Mouse (Mus musculus) intestine, embryonic 14.5 days (tissue): ENCODE results near the gene Plcg1. TPM values are rescaled to one million over a fixed set of nuclear protein-coding genes. Genes with fewer than 3 reads are reported as not detected.

Experiments
- ATAC-seq: fragments of 200-750 bp; cut with Nextera tagmentation; replicated peaks from 2 replicates; pipeline ENCODE4 v1.8.0; 2017; ENCODE audit warnings: low read depth, moderate number of reproducible peaks, moderate TSS enrichment, moderate library complexity; ENCODE audit not compliant: low FRiP score, low TSS enrichment
- DNase-seq: peaks from one replicate; pipeline ENCODE4 v3.0.0-alpha.2; 2018; ENCODE audit warnings: low spot score
- H3K27ac ChIP-seq: fragments of 300-500 bp; sonication (generic); 2 replicates; pipeline ENCODE4 v1.5.1; 2014; ENCODE audit warnings: low read depth, mild to moderate bottlenecking, control low read depth
- H3K27me3 ChIP-seq: fragments of 300-500 bp; sonication (generic); replicated peaks from 2 replicates; pipeline ENCODE4 v1.6.1; 2014; ENCODE audit warnings: low read length, control low read depth; ENCODE audit not compliant: control insufficient read depth, insufficient read depth
- H3K36me3 ChIP-seq: fragments of 300-500 bp; sonication (generic); 2 replicates; pipeline ENCODE4 v1.6.1; 2014; ENCODE audit warnings: low read length, control low read depth; ENCODE audit not compliant: control insufficient read depth, insufficient read depth
- H3K4me1 ChIP-seq: fragments of 300-500 bp; sonication (generic); replicated peaks from 2 replicates; pipeline ENCODE4 v1.6.1; 2014; ENCODE audit warnings: low read length, control low read depth, mixed read lengths; ENCODE audit not compliant: control insufficient read depth, insufficient read depth
- H3K4me2 ChIP-seq: fragments of 300-500 bp; sonication (generic); 2 replicates; pipeline ENCODE4 v1.6.1; 2014; ENCODE audit warnings: low read length
- H3K4me3 ChIP-seq: fragments of 300-500 bp; sonication (generic); 2 replicates; pipeline ENCODE4 v1.5.1; 2014; ENCODE audit warnings: low read depth, low read length, control low read depth, mixed read lengths
- H3K9ac ChIP-seq: fragments of 300-500 bp; sonication (generic); 2 replicates; pipeline ENCODE4 v1.6.1; 2014; ENCODE audit warnings: mild to moderate bottlenecking, low read length
- H3K9me3 ChIP-seq: fragments of 300-500 bp; sonication (generic); 2 replicates; pipeline ENCODE4 v1.6.1; 2016; ENCODE audit warnings: low read length, control low read depth; ENCODE audit not compliant: control insufficient read depth
- WGBS: fragments of 180-500 bp; shearing (Covaris S2); extraction: QIAGEN DNeasy Blood & Tissue Kit; methylation state at CpG from one replicate; pipeline ENCODE4 v1.1.7; 2014; 5-methylcytosine and 5-hydroxymethylcytosine counted together
- polyA plus RNA-seq: library from polyadenylated mRNA; unstranded; fragments of >200 nt; fragmentation: Nextera tagmentation; extraction: Ambion mirVana; gene quantifications from 2 replicates; pipeline ENCODE4 v1.2.1, GENCODE M21; 2014

The Plcg1 gene
- 45.0 and 47.7 TPM in 2 replicates for polyA plus RNA-seq

GRCm38 (mm10) chr2:160731117-160731838 is at the start of gene Plcg1:
Gene Plcg1 (plus strand): TSS chr2:160731300.
- peak within 1 kb of the TSS; percentile 88 for H3K4me2 ChIP-seq
- ATAC-seq: peak; percentile 94
- peak within 1 kb of the TSS; percentile 87 for H3K4me3 ChIP-seq
- under 1% methylated on average over 48 of the region's 99 CpGs for WGBS
- peaks cover 33% of the 10 kb centered on the region for H3K4me1 ChIP-seq
- peak within 1 kb of the TSS; percentile 97 for H3K27ac ChIP-seq
- peaks cover 21% of the 10 kb centered on the region for H3K36me3 ChIP-seq
- H3K9me3 ChIP-seq: no peaks in the 10 kb centered on the region
- H3K27me3 ChIP-seq: no peaks in the 10 kb centered on the region
- peak; percentile 96 for DNase-seq
- H3K9ac ChIP-seq: peak within 1 kb of the TSS; percentile 99

GRCm38 (mm10) chr2:160700271-160700670 is 30.8 kb upstream of the Plcg1 start:
- H3K4me2 ChIP-seq: no peak overlapping the region
- no peaks in the 10 kb centered on the region for H3K27me3 ChIP-seq
- no peak overlapping the region for H3K27ac ChIP-seq
- H3K9ac ChIP-seq: no peak overlapping the region
- no peak overlapping the region for H3K4me3 ChIP-seq
- no peaks in the 10 kb centered on the region for H3K9me3 ChIP-seq
- H3K4me1 ChIP-seq: no peaks in the 10 kb centered on the region
- DNase-seq (no peak), ATAC-seq (0 out of 2 replicates have a peak, but pooled peaks have one; percentile 60)
- WGBS: 62% methylated on average over 5 of the region's 5 CpGs
- H3K36me3 ChIP-seq: peaks cover 84% of the 10 kb centered on the region

GRCm38 (mm10) chr2:160701603-160702002 is 29.5 kb upstream of the Plcg1 start:
- H3K9me3 ChIP-seq: no peaks in the 10 kb centered on the region
- H3K36me3 ChIP-seq: peaks cover 84% of the 10 kb centered on the region
- no peaks in the 10 kb centered on the region for H3K4me1 ChIP-seq
- no peak overlapping the region for H3K9ac ChIP-seq
- WGBS: 91% methylated on average over 3 of the region's 3 CpGs
- ATAC-seq (no peak), DNase-seq (no peak)
- no peak overlapping the region for H3K27ac ChIP-seq
- no peaks in the 10 kb centered on the region for H3K27me3 ChIP-seq
- no peak overlapping the region for H3K4me3 ChIP-seq
- no peak overlapping the region for H3K4me2 ChIP-seq

GRCm38 (mm10) chr2:160702824-160703223 is 28.3 kb upstream of the Plcg1 start:
- no peak overlapping the region for H3K27ac ChIP-seq
- no peak for ATAC-seq
- no peak overlapping the region for H3K4me3 ChIP-seq
- DNase-seq: no peak
- H3K4me2 ChIP-seq: no peak overlapping the region
- no peaks in the 10 kb centered on the region for H3K4me1 ChIP-seq
- H3K9me3 ChIP-seq: no peaks in the 10 kb centered on the region
- H3K36me3 ChIP-seq: peaks cover 91% of the 10 kb centered on the region
- H3K27me3 ChIP-seq: no peaks in the 10 kb centered on the region
- no peak overlapping the region for H3K9ac ChIP-seq

GRCm38 (mm10) chr2:160707673-160708072 is 23.4 kb upstream of the Plcg1 start:
- 93% methylated on average over 3 of the region's 3 CpGs for WGBS
- H3K4me3 ChIP-seq: no peak overlapping the region
- H3K9me3 ChIP-seq: no peaks in the 10 kb centered on the region
- no peak overlapping the region for H3K9ac ChIP-seq
- DNase-seq (no peak), ATAC-seq (no peak)
- no peaks in the 10 kb centered on the region for H3K27me3 ChIP-seq
- H3K36me3 ChIP-seq: peaks cover 92% of the 10 kb centered on the region
- H3K4me1 ChIP-seq: no peaks in the 10 kb centered on the region
- H3K4me2 ChIP-seq: no peak overlapping the region
- no peak overlapping the region for H3K27ac ChIP-seq

GRCm38 (mm10) chr2:160715463-160716030 is 15.6 kb upstream of the Plcg1 start:
- peaks cover 98% of the 10 kb centered on the region for H3K36me3 ChIP-seq
- 86% methylated on average over 4 of the region's 4 CpGs for WGBS
- no peak for DNase-seq

GRCm38 (mm10) chr2:160717269-160717668 is 13.8 kb upstream of the Plcg1 start:
- Histone ChIP-seq H3K9me3 (no peaks in the 10 kb centered on the region), H3K4me2 (no peak overlapping the region), H3K4me3 (no peak overlapping the region), H3K36me3 (peaks cover 97% of the 10 kb centered on the region), H3K9ac (no peak overlapping the region), H3K27ac (no peak overlapping the region), H3K27me3 (no peaks in the 10 kb centered on the region), H3K4me1 (no peaks in the 10 kb centered on the region)
- 74% methylated on average over 5 of the region's 5 CpGs for WGBS
- ATAC-seq: no peak
- no peak for DNase-seq

More at GRCm38 (mm10) chr2:160715463-160716030, 15.6 kb upstream of the Plcg1 start:
- Histone ChIP-seq H3K27me3 (no peaks in the 10 kb centered on the region), H3K4me1 (no peaks in the 10 kb centered on the region), H3K27ac (no peak overlapping the region), H3K4me2 (no peak overlapping the region), H3K9me3 (no peaks in the 10 kb centered on the region), H3K4me3 (no peak overlapping the region), H3K9ac (no peak overlapping the region)
- ATAC-seq: no peak

- H3K9me3 ChIP-seq: no peaks in the 10 kb centered on the region
- H3K4me1 ChIP-seq: no peaks in the 10 kb centered on the region
- no peaks in the 10 kb centered on the region for H3K27me3 ChIP-seq
- H3K4me2 ChIP-seq: no peak overlapping the region
- H3K4me3 ChIP-seq: no peak overlapping the region
- no peak overlapping the region for H3K27ac ChIP-seq
- DNase-seq: no peak
- peaks cover 98% of the 10 kb centered on the region for H3K36me3 ChIP-seq
- no peak overlapping the region for H3K9ac ChIP-seq
- 83% methylated on average over 3 of the region's 3 CpGs for WGBS
- no peak for ATAC-seq
These were observed 12.3 kb upstream of the Plcg1 start for GRCm38 (mm10) chr2:160718811-160719210.

GRCm38 (mm10) chr2:160722714-160723113 is 8.4 kb upstream of the Plcg1 start:
- Histone ChIP-seq H3K36me3 (peaks cover 65% of the 10 kb centered on the region), H3K27me3 (no peaks in the 10 kb centered on the region), H3K4me3 (no peak overlapping the region), H3K4me2 (no peak overlapping the region), H3K9ac (no peak overlapping the region), H3K27ac (no peak overlapping the region), H3K4me1 (no peaks in the 10 kb centered on the region), H3K9me3 (no peaks in the 10 kb centered on the region)
- 75% methylated on average over 4 of the region's 4 CpGs for WGBS
- DNase-seq (peak; percentile 49), ATAC-seq (no peak)
